In genomic region chr5:44225911-44226520, GRCm38 (mm10) we compare ENCODE assay signal across 8 mouse cellular contexts. TPM values are rescaled to one million over a fixed set of nuclear protein-coding genes. Genes with fewer than 3 reads are reported as not detected.
DNase-seq lines count a peak whose midpoint lies in the region; ATAC-seq and TF ChIP-seq lines count a peak whose summit lies in the region.

No protein-coding gene starts in this region.

- under 1% methylated on average over 71 of the region's 72 CpGs for WGBS in lung, adult 2 months
- WGBS in olfactory bulb, adult 2 months: under 1% methylated on average over 71 of the region's 72 CpGs

- TF ChIP-seq POLR2A in lung, adult 2 months (IDR thresholded peaks at IDR 0.05; ENCODE audit: borderline replicate concordance, extremely low read depth, low read depth, low read length): no peak
- TF ChIP-seq POLR2A in olfactory bulb, adult 2 months (IDR thresholded peaks at IDR 0.05; ENCODE audit: insufficient read depth, low read depth, low read length): no peak

- peak; percentile 22 for ATAC-seq in inflammation-experienced regulatory T-cells, adult 6 months
- ATAC-seq in megakaryocyte-erythroid progenitor cell, adult 5-6 weeks (replicated peaks; ENCODE audit: low FRiP score, low TSS enrichment, poor library complexity, severe bottlenecking): no peak

- TF ChIP-seq CTCF in lung, adult 2 months (IDR thresholded peaks at IDR 0.05; ENCODE audit: insufficient read depth, low read length): no peak
- TF ChIP-seq CTCF in olfactory bulb, adult 2 months (IDR thresholded peaks at IDR 0.05; ENCODE audit: insufficient read depth, low read depth, low read length): no peak

- DNase-seq in right cerebral cortex, adult 2 months (ENCODE audit: low spot score in 2 of 2): peak; percentile 27 to 31
- no peak for DNase-seq in right cerebral cortex, postnatal 25 days
- DNase-seq in adrenal gland, postnatal 25 days: peak; percentile 29
- DNase-seq in forelimb bud, embryonic 11.5 days (ENCODE audit: low read depth, low spot score): peak; percentile 33
- peak; percentile 46 for DNase-seq in lung, adult 2 months

- H3K4me3 ChIP-seq in lung, adult 2 months (replicated peaks; ENCODE audit: extremely low read depth, low read depth, low read length): peak overlapping the region; percentile 91
- H3K4me3 ChIP-seq in olfactory bulb, adult 2 months (ENCODE audit: insufficient read depth, low read depth, low read length): peak overlapping the region; percentile 99

- H3K27ac ChIP-seq in olfactory bulb, adult 2 months (ENCODE audit: insufficient read depth, low read depth, low read length): peak overlapping the region; percentile 92

- H3K4me1 ChIP-seq in lung, adult 2 months (ENCODE audit: control insufficient read depth, insufficient read depth, low read length): peaks cover 23% of the 10 kb centered on the region
- H3K4me1 ChIP-seq in olfactory bulb, adult 2 months (ENCODE audit: control insufficient read depth, insufficient read depth, low read length): peaks cover 11% of the 10 kb centered on the region; the same call in 1 of the 2 replicates

RNA-seq across cellular contexts. Expression of gene Tapt1, which starts 0.4 kb away (rescaled TPM):
- 43.9 and 56.9 TPM in 2 replicates for total RNA-seq in adrenal gland, postnatal 25 days (2021)
- polyA plus RNA-seq in inflammation-experienced regulatory T-cells, adult 6 months (2017; shearing (Covaris generic)): 10 to 100 TPM in 2 of 3 experiments, 1 to 10 TPM in 1; 9.4 to 17.1 (median 15.0) TPM
- polyA plus RNA-seq in lung, adult 2 months (2012; rRNA removed): 26.1 and 31.8 TPM in 2 replicates
- polyA plus RNA-seq in olfactory bulb, adult 2 months (2012; ENCODE audit: insufficient read depth, insufficient read length, low replicate concordance, missing spikeins): not detected in 2 replicates
- 111 and 116 TPM in 2 replicates for total RNA-seq in megakaryocyte-erythroid progenitor cell, adult 5-6 weeks (2014; fragmentation: Nextera tagmentation)
- 125 and 173 TPM in 2 replicates for total RNA-seq in megakaryocyte-erythroid progenitor cell, adult 5-6 weeks (2017)
